Mouse (Mus musculus): ENCODE data around the gene Try10. TPM values are rescaled to one million over a fixed set of nuclear protein-coding genes. Genes with fewer than 3 reads are reported as not detected.

Try10 gene
- 0.13 and 63.8 TPM in 2 replicates for polyA plus RNA-seq (2012; rRNA removed; ENCODE audit: low replicate concordance)

DNA sequence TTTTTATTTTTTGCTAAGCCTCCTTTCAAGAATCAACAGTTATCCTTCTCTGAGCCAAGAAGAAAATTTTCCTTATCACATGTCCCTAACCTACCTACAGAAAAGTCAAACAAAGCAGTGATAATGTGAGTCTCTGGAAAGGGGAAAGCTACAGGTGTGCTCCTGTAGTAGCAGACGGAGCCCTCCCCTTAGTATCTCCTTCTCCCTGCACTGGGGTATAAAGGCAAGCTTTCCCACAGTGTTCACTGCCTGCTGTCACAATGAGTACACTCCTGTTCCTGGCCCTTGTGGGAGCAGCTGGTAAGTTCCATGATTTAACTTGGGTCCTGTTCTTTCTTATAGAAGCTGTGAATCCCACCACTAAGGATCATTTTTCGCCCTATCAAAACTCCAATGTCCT lies at the start of gene Try10:
TSS of gene Try10 (plus strand) at position 174 of the 400 bp plus-strand sequence.

DNA sequence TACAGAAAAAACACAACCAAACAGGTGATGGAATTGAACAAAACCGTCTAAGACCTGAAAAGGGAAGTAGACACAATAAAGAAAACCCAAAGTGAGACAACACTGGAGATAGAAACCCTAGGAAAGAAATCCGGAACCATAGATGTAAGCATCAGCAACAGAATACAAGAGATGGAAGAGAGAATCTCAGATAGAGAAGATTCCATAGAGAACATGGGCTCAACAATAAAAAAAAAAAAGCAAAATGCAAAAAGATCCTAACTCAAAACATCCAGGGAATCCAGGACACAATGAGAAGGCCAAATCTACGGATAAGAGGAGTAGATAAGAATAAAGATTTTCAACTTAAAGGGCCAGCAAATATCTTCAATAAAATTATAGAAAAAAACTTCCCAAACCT lies 37.2 kb upstream of the Try10 start, which contains the start of gene Try5:
TSS of gene Try5 (minus strand) at position 101 of the 400 bp plus-strand sequence.

DNA sequence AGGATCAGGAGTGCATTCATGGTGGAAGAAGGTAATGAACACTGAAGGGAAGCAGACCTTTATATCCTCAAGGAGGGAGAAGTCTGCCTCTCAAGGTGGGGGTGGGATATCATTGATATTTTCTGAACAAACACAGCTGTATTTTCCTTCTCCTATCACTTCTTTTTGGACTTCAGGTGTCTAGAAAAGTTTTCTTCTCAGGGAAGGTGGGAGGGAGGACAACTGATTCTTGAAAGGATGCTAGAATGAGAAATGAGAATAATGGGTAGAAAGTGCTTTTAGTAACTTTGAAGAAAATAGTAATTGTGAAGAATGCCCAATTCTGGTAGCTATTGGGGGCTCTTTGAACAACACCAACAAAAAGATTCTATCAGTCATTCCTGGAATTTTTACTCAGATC lies 23.7 kb downstream of the Try10 start, which contains the start of gene Prss3:
TSS of gene Prss3 (minus strand) at position 101 of the 400 bp plus-strand sequence.

DNA sequence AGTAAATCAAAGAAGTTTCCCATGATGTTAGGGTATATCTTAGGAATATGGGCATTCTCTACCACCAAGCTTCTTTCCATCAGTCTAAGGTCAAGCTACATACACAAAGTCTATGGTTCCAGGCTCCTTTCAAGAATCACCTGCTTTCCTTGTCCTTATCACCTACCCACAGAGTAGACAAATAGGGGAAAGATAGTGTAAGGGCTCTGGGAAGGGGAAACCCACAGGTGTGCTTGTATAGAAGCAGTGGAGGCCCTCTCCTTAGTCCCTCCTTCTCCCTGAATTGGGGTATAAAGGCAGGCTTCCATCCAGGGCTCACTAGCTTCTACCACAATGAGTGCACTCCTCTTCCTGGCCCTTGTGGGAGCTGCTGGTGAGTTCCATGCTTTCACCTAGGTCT lies 38.2 kb downstream of the Try10 start, which contains the start of gene Gm5771:
TSS of gene Gm5771 (plus strand) at position 301 of the 400 bp plus-strand sequence.

Other genes starting within 250 kb of the Try10 start
- 8.9 and 6,055 TPM in 2 replicates for gene Try4, start 51.8 kb upstream of the Try10 start, polyA plus RNA-seq (2012; rRNA removed; ENCODE audit: low replicate concordance)
- gene Try5, start 37.3 kb upstream of the Try10 start, polyA plus RNA-seq (2012; rRNA removed; ENCODE audit: low replicate concordance), result 4.8 and 3,560 TPM in 2 replicates
- 0.83 and 678 TPM in 2 replicates for gene Prss3, start 23.6 kb downstream of the Try10 start, polyA plus RNA-seq (2012; rRNA removed; ENCODE audit: low replicate concordance)
- 0.14 and 207 TPM in 2 replicates for gene Gm5771, start 38.3 kb downstream of the Try10 start, polyA plus RNA-seq (2012; rRNA removed; ENCODE audit: low replicate concordance)
- gene Gm10334, start 92.0 kb downstream of the Try10 start, polyA plus RNA-seq (2012; rRNA removed; ENCODE audit: low replicate concordance), result 29.5 TPM in 1 of 2 replicates, not detected in the other
- gene Prss1, start 104.8 kb downstream of the Try10 start, polyA plus RNA-seq (2012; rRNA removed; ENCODE audit: low replicate concordance), result 18.2 TPM in 1 of 2 replicates, not detected in the other
- gene Prss2, start 167.7 kb downstream of the Try10 start, polyA plus RNA-seq (2012; rRNA removed; ENCODE audit: low replicate concordance), result 13.3 and 6,184 TPM in 2 replicates

All from duodenum, adult 2 months (tissue).